Mouse (Mus musculus) lung, adult 2 months (tissue): ENCODE measurements around the gene Prrt3. TPM values are rescaled to one million over a fixed set of nuclear protein-coding genes. Genes with fewer than 3 reads are reported as not detected.

Experiments
- DNase-seq: peaks from one replicate; pipeline ENCODE4 v3.0.0; 2022
- H3K4me1 ChIP-seq: fragments of 200-500 bp; 2 replicates; pipeline ENCODE4 v1.6.1; 2011; ENCODE audit warnings: low read length; ENCODE audit not compliant: control insufficient read depth, insufficient read depth
- H3K4me3 ChIP-seq: fragments of 200-500 bp; replicated peaks from 2 replicates; pipeline ENCODE3; 2011; ENCODE audit warnings: low read depth, mild to moderate bottlenecking, control low read depth, low read length; ENCODE audit errors: extremely low read depth
- CTCF ChIP-seq: fragments of 200-500 bp; IDR thresholded peaks from 2 replicates; pipeline ENCODE4 v1.5.1; 2011; ENCODE audit warnings: mild to moderate bottlenecking, low read length, control low read depth; ENCODE audit not compliant: insufficient read depth
- POLR2A ChIP-seq: fragments of 200-500 bp; IDR thresholded peaks from 2 replicates; pipeline ENCODE4 v1.6.1; 2011; ENCODE audit warnings: low read depth, mild to moderate bottlenecking, control low read depth, low read length, borderline replicate concordance; ENCODE audit errors: extremely low read depth
- WGBS: fragments of 180-500 bp; shearing (Covaris S2); methylation state at CpG from one replicate; pipeline ENCODE4 v1.1.7; 2018; 5-methylcytosine and 5-hydroxymethylcytosine counted together
- polyA plus RNA-seq: library from polyadenylated mRNA; depleted of rRNA; stranded (reverse); fragments of >200 nt; gene quantifications from 2 replicates; pipeline ENCODE4 v1.2.3, GENCODE M21; 2012; rRNA removed

Prrt3 gene
- polyA plus RNA-seq, 1 experiment: 0.27 TPM

GRCm38 (mm10) chr6:113457952-113458534, 43.7 kb downstream of the Prrt3 start, which contains the start of gene Il17re:
Il17re (plus strand) TSS chr6:113458484.
- WGBS: 28% methylated on average over 10 of the region's 10 CpGs
- DNase-seq: no peak
- H3K4me3 ChIP-seq: peak within 1 kb of the TSS; percentile 51
- TF ChIP-seq CTCF: no peak
- no peak for TF ChIP-seq POLR2A
- no peaks in the 10 kb centered on the region; the same call in 1 of the 2 replicates for H3K4me1 ChIP-seq

GRCm38 (mm10) chr6:113455007-113455406, 46.7 kb downstream of the Prrt3 start:
- no peak overlapping the region for H3K4me3 ChIP-seq
- TF ChIP-seq CTCF: no peak
- no peak for TF ChIP-seq POLR2A
- WGBS: 54% methylated on average over 5 of the region's 5 CpGs
- DNase-seq: no peak
- H3K4me1 ChIP-seq: no peaks in the 10 kb centered on the region; the same call in 1 of the 2 replicates

- DNase-seq: no peak
- no peak overlapping the region for H3K4me3 ChIP-seq
- WGBS: 50% methylated on average over 2 of the region's 2 CpGs
- H3K4me1 ChIP-seq: no peaks in the 10 kb centered on the region
- TF ChIP-seq CTCF (no peak), POLR2A (no peak)
Measured at GRCm38 (mm10) chr6:113451839-113452238, 49.9 kb downstream of the Prrt3 start.

GRCm38 (mm10) chr6:113447639-113448038, 54.1 kb downstream of the Prrt3 start:
- Histone ChIP-seq H3K4me3 (no peak overlapping the region), H3K4me1 (peaks cover 3% of the 10 kb centered on the region; the same call in 1 of the 2 replicates)
- TF ChIP-seq CTCF (no peak), POLR2A (no peak)
- DNase-seq: no peak
- WGBS: 98% methylated on average over 4 of the region's 4 CpGs

- Histone ChIP-seq H3K4me3 (no peak overlapping the region), H3K4me1 (peaks cover 3% of the 10 kb centered on the region; the same call in 1 of the 2 replicates)
- no peak for DNase-seq
- TF ChIP-seq POLR2A: no peak
- no peak for TF ChIP-seq CTCF
- WGBS: 69% methylated on average over 8 of the region's 8 CpGs
Measured at GRCm38 (mm10) chr6:113444207-113444965, 57.3 kb downstream of the Prrt3 start.

Other genes starting within 250 kb of the Prrt3 start
- 0.06 TPM in 1 of 2 replicates, not detected in the other for gene Cpne9, start 219.6 kb downstream of the Prrt3 start, polyA plus RNA-seq
- gene Brpf1, start 194.8 kb downstream of the Prrt3 start, polyA plus RNA-seq: 20.2 and 21.3 TPM in 2 replicates
- 18.9 and 23.9 TPM in 2 replicates for gene Ogg1, start 175.0 kb downstream of the Prrt3 start, polyA plus RNA-seq
- gene Camk1, start 157.9 kb downstream of the Prrt3 start, polyA plus RNA-seq: 69.2 and 84.4 TPM in 2 replicates
- gene Tada3, start 124.0 kb downstream of the Prrt3 start, polyA plus RNA-seq: 25.7 and 26.9 TPM in 2 replicates
- 62.3 and 67.0 TPM in 2 replicates for gene Arpc4, start 123.8 kb downstream of the Prrt3 start, polyA plus RNA-seq
- gene Ttll3, start 112.7 kb downstream of the Prrt3 start, polyA plus RNA-seq: 23.1 and 25.5 TPM in 2 replicates
- 43.1 and 44.9 TPM in 2 replicates for gene Rpusd3, start 82.6 kb downstream of the Prrt3 start, polyA plus RNA-seq
- 56.9 and 133 TPM in 2 replicates for gene Cidec, start 66.2 kb downstream of the Prrt3 start, polyA plus RNA-seq
- 39.0 and 48.0 TPM in 2 replicates for gene Jagn1, start 59.4 kb downstream of the Prrt3 start, polyA plus RNA-seq
- gene Il17re, start 43.4 kb downstream of the Prrt3 start, polyA plus RNA-seq: 57.2 and 62.4 TPM in 2 replicates
- gene Il17rc, start 30.5 kb downstream of the Prrt3 start, polyA plus RNA-seq: 75.5 and 100.0 TPM in 2 replicates
- gene Creld1, start 18.6 kb downstream of the Prrt3 start, polyA plus RNA-seq: 22.9 and 30.4 TPM in 2 replicates
- gene Emc3, start 29.7 kb upstream of the Prrt3 start, polyA plus RNA-seq: 42.0 and 51.5 TPM in 2 replicates
- gene Fancd2, start 29.8 kb upstream of the Prrt3 start, polyA plus RNA-seq: 0.75 and 1.2 TPM in 2 replicates
- not detected in 2 replicates for gene Fancd2os, start 98.8 kb upstream of the Prrt3 start, polyA plus RNA-seq
- 101 and 184 TPM in 2 replicates for gene Brk1, start 102.8 kb upstream of the Prrt3 start, polyA plus RNA-seq
- gene Vhl, start 122.0 kb upstream of the Prrt3 start, polyA plus RNA-seq: 16.5 and 25.9 TPM in 2 replicates
- 48.8 and 53.8 TPM in 2 replicates for gene Irak2, start 136.5 kb upstream of the Prrt3 start, polyA plus RNA-seq
- 21.0 and 24.5 TPM in 2 replicates for gene Tatdn2, start 195.1 kb upstream of the Prrt3 start, polyA plus RNA-seq
- 1.8 and 2.0 TPM in 2 replicates for gene Ghrl, start 217.9 kb upstream of the Prrt3 start, polyA plus RNA-seq
- 98.2 and 115 TPM in 2 replicates for gene Sec13, start 238.8 kb upstream of the Prrt3 start, polyA plus RNA-seq